ENCODE assay signal across 23 mouse cellular contexts in genomic region chr7:80241661-80242060, GRCm38 (mm10). TPM values are rescaled to one million over a fixed set of nuclear protein-coding genes. Genes with fewer than 3 reads are reported as not detected.
DNase-seq lines count a peak whose midpoint lies in the region; ATAC-seq and TF ChIP-seq lines count a peak whose summit lies in the region.
"Had no signal": no experiment of that assay in that cellular context is flagged by ENCODE, and none has a peak within 500 bp of the region (broad histone marks: within the 10 kb centered on the region; RNA-seq: fewer than 3 reads in every experiment).

No protein-coding gene starts in this region.

- no peak for TF ChIP-seq EP300 in liver, postnatal 0 days (IDR thresholded peaks at IDR 0.05; ENCODE audit: low read depth)

- no peak overlapping the region for H3K4me2 ChIP-seq in liver, postnatal 0 days (ENCODE audit: low read depth, low read length)
- H3K4me2 ChIP-seq in lung, embryonic 16.5 days (ENCODE audit: low read depth, low read length), result no peak overlapping the region
- no peak overlapping the region for H3K4me2 ChIP-seq in intestine, embryonic 16.5 days (ENCODE audit: low read depth, low read length)
- no peak overlapping the region for H3K4me2 ChIP-seq in intestine, postnatal 0 days (replicated peaks; ENCODE audit: low read depth)
- H3K4me2 ChIP-seq: forebrain, embryonic 13.5 days; heart, embryonic 11.5 days; hindbrain, embryonic 12.5 days; hindbrain, embryonic 15.5 days had no signal

- peaks cover 11% of the 10 kb centered on the region; the same call in 1 of the 2 replicates for H3K36me3 ChIP-seq in liver, adult 2 months (ENCODE audit: control insufficient read depth, insufficient read depth, low read length)
- peaks cover 15% of the 10 kb centered on the region for H3K36me3 ChIP-seq in liver, postnatal 0 days (replicated peaks; ENCODE audit: insufficient read depth, low read length)
- peaks cover 9% of the 10 kb centered on the region; the same call in 1 of the 2 replicates for H3K36me3 ChIP-seq in lung, embryonic 16.5 days (ENCODE audit: control insufficient read depth, insufficient read depth, low read length)
- H3K36me3 ChIP-seq in intestine, embryonic 16.5 days (ENCODE audit: control insufficient read depth, insufficient read depth, low read length), result peaks cover 12% of the 10 kb centered on the region
- peaks cover 27% of the 10 kb centered on the region for H3K36me3 ChIP-seq in intestine, postnatal 0 days (ENCODE audit: control insufficient read depth, insufficient read depth)

- H3K27ac ChIP-seq in liver, adult 2 months (replicated peaks; ENCODE audit: insufficient read depth, low read depth, low read length), result peak overlapping the region; percentile 72
- no peak overlapping the region for H3K27ac ChIP-seq in liver, postnatal 0 days (ENCODE audit: low read depth)
- H3K27ac ChIP-seq in lung, embryonic 16.5 days (ENCODE audit: low read length), result peak overlapping the region; percentile 45
- H3K27ac ChIP-seq in intestine, embryonic 16.5 days (ENCODE audit: low read length), result peak overlapping the region; percentile 52; the same call in 1 of the 2 replicates
- 0 out of 2 replicates have a peak overlapping the region, but pooled peaks have one; percentile 42 for H3K27ac ChIP-seq in intestine, postnatal 0 days (ENCODE audit: low read depth, low read length)
- H3K27ac ChIP-seq: forebrain, embryonic 10.5 days; forebrain, embryonic 13.5 days; hindbrain, embryonic 12.5 days; hindbrain, embryonic 15.5 days had no signal

- ATAC-seq in liver, postnatal 0 days, result no peak
- ATAC-seq in lung, embryonic 16.5 days (ENCODE audit: low read depth), result no peak
- ATAC-seq in intestine, embryonic 16.5 days, result no peak
- ATAC-seq in intestine, postnatal 0 days, result no peak
- ATAC-seq: CD4-positive, CD25-positive, alpha-beta regulatory T cell, adult 4 months; forebrain, embryonic 13.5 days; forebrain, embryonic 16.5 days had no signal

- TF ChIP-seq POLR2A in liver, adult 2 months (IDR thresholded peaks at IDR 0.05; ENCODE audit: extremely low read depth, insufficient read depth, low read length), result no peak

- DNase-seq in liver, adult 2 months (ENCODE audit: extremely low read depth, low read depth, low spot score), result peak; percentile 91
- DNase-seq in liver, postnatal 0 days, result no peak
- no peak for DNase-seq in lung, postnatal 4 days
- DNase-seq in kidney, postnatal 25 days, result no peak
- DNase-seq: adrenal gland, postnatal 10 days; adrenal gland, postnatal 36 days; cerebellum, adult 18-20 months; cerebellum, adult 9-10 months; cerebellum, postnatal 14 days; gastrocnemius, postnatal 10 days; heart, adult 11 months had no signal

- H3K27me3 ChIP-seq in liver, adult 2 months (ENCODE audit: control insufficient read depth, insufficient read depth, low read length), result no peaks in the 10 kb centered on the region
- no peaks in the 10 kb centered on the region for H3K27me3 ChIP-seq in liver, postnatal 0 days (ENCODE audit: insufficient read depth, low read length)
- H3K27me3 ChIP-seq in lung, embryonic 16.5 days (ENCODE audit: control insufficient read depth, insufficient read depth, low read depth, low read length), result no peaks in the 10 kb centered on the region
- H3K27me3 ChIP-seq in intestine, embryonic 16.5 days (replicated peaks; ENCODE audit: control insufficient read depth, insufficient read depth, low read length), result no peaks in the 10 kb centered on the region
- H3K27me3 ChIP-seq in intestine, postnatal 0 days (replicated peaks; ENCODE audit: control insufficient read depth, insufficient read depth, low read length), result no peaks in the 10 kb centered on the region
- H3K27me3 ChIP-seq: forebrain, embryonic 13.5 days; hindbrain, embryonic 12.5 days; hindbrain, embryonic 15.5 days had no signal

- peaks cover 19% of the 10 kb centered on the region for H3K4me1 ChIP-seq in liver, adult 2 months (ENCODE audit: control insufficient read depth, insufficient read depth, low read length)
- peaks cover 7% of the 10 kb centered on the region; the same call in 1 of the 2 replicates for H3K4me1 ChIP-seq in liver, postnatal 0 days (ENCODE audit: insufficient read depth)
- 0 out of 2 replicates have a peak, but pooled peaks cover 2% of the 10 kb centered on the region for H3K4me1 ChIP-seq in lung, embryonic 16.5 days (replicated peaks; ENCODE audit: control insufficient read depth, insufficient read depth, low read length)
- no peaks in the 10 kb centered on the region for H3K4me1 ChIP-seq in intestine, embryonic 16.5 days (ENCODE audit: control insufficient read depth, insufficient read depth, low read length)
- H3K4me1 ChIP-seq in intestine, postnatal 0 days (replicated peaks; ENCODE audit: control insufficient read depth, insufficient read depth, low read length), result no peaks in the 10 kb centered on the region
- H3K4me1 ChIP-seq: forebrain, embryonic 13.5 days; hindbrain, embryonic 12.5 days had no signal

- no peak overlapping the region for H3K4me3 ChIP-seq in liver, adult 2 months (ENCODE audit: insufficient read depth, low read depth, low read length)
- no peak overlapping the region for H3K4me3 ChIP-seq in liver, postnatal 0 days (ENCODE audit: low read depth, low read length)
- no peak overlapping the region for H3K4me3 ChIP-seq in lung, embryonic 16.5 days (ENCODE audit: low read length)
- no peak overlapping the region for H3K4me3 ChIP-seq in intestine, embryonic 16.5 days (ENCODE audit: low read length)
- H3K4me3 ChIP-seq in intestine, postnatal 0 days (ENCODE audit: low read depth, low read length), result no peak overlapping the region
- H3K4me3 ChIP-seq: forebrain, embryonic 10.5 days; forebrain, embryonic 13.5 days; hindbrain, embryonic 12.5 days; hindbrain, embryonic 15.5 days had no signal

- no peaks in the 10 kb centered on the region for H3K9me3 ChIP-seq in liver, postnatal 0 days (ENCODE audit: low read length)
- H3K9me3 ChIP-seq in lung, embryonic 16.5 days (ENCODE audit: control insufficient read depth, low read length), result no peaks in the 10 kb centered on the region
- no peaks in the 10 kb centered on the region for H3K9me3 ChIP-seq in intestine, embryonic 16.5 days (ENCODE audit: control insufficient read depth, low read length)
- H3K9me3 ChIP-seq in intestine, postnatal 0 days (ENCODE audit: control insufficient read depth), result no peaks in the 10 kb centered on the region
- H3K9me3 ChIP-seq: forebrain, embryonic 10.5 days; forebrain, embryonic 13.5 days; hindbrain, embryonic 12.5 days; hindbrain, embryonic 15.5 days had no signal

- H3K79me2 ChIP-seq in liver, adult 2 months (ENCODE audit: control insufficient read depth, insufficient read depth, low read length), result no peaks in the 10 kb centered on the region

- no peak overlapping the region for H3K9ac ChIP-seq in liver, adult 2 months (ENCODE audit: low read depth, low read length)
- H3K9ac ChIP-seq in liver, postnatal 0 days (replicated peaks), result no peak overlapping the region
- H3K9ac ChIP-seq in lung, embryonic 16.5 days (ENCODE audit: low read length), result no peak overlapping the region
- H3K9ac ChIP-seq in intestine, embryonic 16.5 days (ENCODE audit: low read depth, low read length), result no peak overlapping the region
- H3K9ac ChIP-seq in intestine, postnatal 0 days (ENCODE audit: low read depth, low read length), result peak overlapping the region; percentile 7; the same call in 1 of the 2 replicates
- H3K9ac ChIP-seq: forebrain, embryonic 13.5 days; hindbrain, embryonic 12.5 days; hindbrain, embryonic 15.5 days had no signal

- 14% methylated on average over 4 of the region's 4 CpGs for WGBS in liver, adult 2 months
- 72% methylated on average over 4 of the region's 4 CpGs for WGBS in liver, postnatal 0 days (ENCODE audit: insufficient replicate concordance)
- WGBS in lung, embryonic 16.5 days, result 39% methylated on average over 4 of the region's 4 CpGs
- 63% methylated on average over 4 of the region's 4 CpGs for WGBS in intestine, embryonic 16.5 days
- 59% methylated on average over 4 of the region's 4 CpGs for WGBS in intestine, postnatal 0 days

- no peak for TF ChIP-seq CTCF in liver, adult 2 months (IDR thresholded peaks at IDR 0.05; ENCODE audit: low read depth, low read length)
- no peak for TF ChIP-seq CTCF in liver, postnatal 0 days (IDR thresholded peaks at IDR 0.05; ENCODE audit: low read depth)
- TF ChIP-seq CTCF in intestine, postnatal 0 days (IDR thresholded peaks at IDR 0.05; ENCODE audit: low read depth), result no peak

RNA-seq across cellular contexts. Expression of gene Ttll13, which starts 4.5 kb away (rescaled TPM):
- total RNA-seq in liver, adult 2 months (2014; rRNA removed), result 0.40 and 0.46 TPM in 2 replicates
- 0.57 and 0.95 TPM in 2 replicates for polyA plus RNA-seq in liver, adult 2 months (2012; rRNA removed)
- polyA plus RNA-seq in liver, postnatal 0 days (2015; fragmentation: Nextera tagmentation; extraction: Ambion mirVana), result 0.43 TPM in 2 replicates
- polyA plus RNA-seq in lung, embryonic 16.5 days (2015; fragmentation: Nextera tagmentation; extraction: Ambion mirVana), result 1.1 and 2.2 TPM in 2 replicates
- polyA plus RNA-seq in intestine, embryonic 16.5 days (2015; fragmentation: Nextera tagmentation; extraction: Ambion mirVana), result 0.56 and 0.69 TPM in 2 replicates
- 0.77 and 1.3 TPM in 2 replicates for polyA plus RNA-seq in intestine, postnatal 0 days (2015; fragmentation: Nextera tagmentation; extraction: Ambion mirVana)
- total RNA-seq: hematopoietic stem cell, adult 5-6 weeks had no signal
- polyA plus RNA-seq: C2C12 had no signal

RNA-seq across cellular contexts. Expression of gene Gdpgp1, which starts 9.0 kb away (rescaled TPM):
- 1.2 and 1.9 TPM in 2 replicates for total RNA-seq in liver, adult 2 months (2014; rRNA removed)
- 2.1 and 2.2 TPM in 2 replicates for polyA plus RNA-seq in liver, adult 2 months (2012; rRNA removed)
- 1.5 and 1.6 TPM in 2 replicates for polyA plus RNA-seq in liver, postnatal 0 days (2015; fragmentation: Nextera tagmentation; extraction: Ambion mirVana)
- 3.5 and 3.9 TPM in 2 replicates for polyA plus RNA-seq in lung, embryonic 16.5 days (2015; fragmentation: Nextera tagmentation; extraction: Ambion mirVana)
- 7.6 and 8.1 TPM in 2 replicates for polyA plus RNA-seq in intestine, embryonic 16.5 days (2015; fragmentation: Nextera tagmentation; extraction: Ambion mirVana)
- 6.5 and 7.4 TPM in 2 replicates for polyA plus RNA-seq in intestine, postnatal 0 days (2015; fragmentation: Nextera tagmentation; extraction: Ambion mirVana)

RNA-seq across cellular contexts. Expression of gene Cib1, which starts 9.0 kb away (rescaled TPM):
- total RNA-seq in liver, adult 2 months (2014; rRNA removed), result 51.7 and 62.5 TPM in 2 replicates
- 108 and 114 TPM in 2 replicates for polyA plus RNA-seq in liver, adult 2 months (2012; rRNA removed)
- polyA plus RNA-seq in liver, postnatal 0 days (2015; fragmentation: Nextera tagmentation; extraction: Ambion mirVana), result 79.4 and 89.2 TPM in 2 replicates
- 88.4 and 96.0 TPM in 2 replicates for polyA plus RNA-seq in lung, embryonic 16.5 days (2015; fragmentation: Nextera tagmentation; extraction: Ambion mirVana)
- 285 and 306 TPM in 2 replicates for polyA plus RNA-seq in intestine, embryonic 16.5 days (2015; fragmentation: Nextera tagmentation; extraction: Ambion mirVana)
- polyA plus RNA-seq in intestine, postnatal 0 days (2015; fragmentation: Nextera tagmentation; extraction: Ambion mirVana), result 526 and 531 TPM in 2 replicates

RNA-seq across cellular contexts. Expression of gene Ngrn, which starts 19.4 kb away (rescaled TPM):
- 25.2 and 29.7 TPM in 2 replicates for total RNA-seq in liver, adult 2 months (2014; rRNA removed)
- 15.5 and 16.8 TPM in 2 replicates for polyA plus RNA-seq in liver, adult 2 months (2012; rRNA removed)
- polyA plus RNA-seq in liver, postnatal 0 days (2015; fragmentation: Nextera tagmentation; extraction: Ambion mirVana), result 20.9 and 23.1 TPM in 2 replicates
- 46.2 and 47.4 TPM in 2 replicates for polyA plus RNA-seq in lung, embryonic 16.5 days (2015; fragmentation: Nextera tagmentation; extraction: Ambion mirVana)
- 52.0 and 57.8 TPM in 2 replicates for polyA plus RNA-seq in intestine, embryonic 16.5 days (2015; fragmentation: Nextera tagmentation; extraction: Ambion mirVana)
- 28.2 and 30.2 TPM in 2 replicates for polyA plus RNA-seq in intestine, postnatal 0 days (2015; fragmentation: Nextera tagmentation; extraction: Ambion mirVana)

RNA-seq across cellular contexts. Expression of gene Vps33b, which starts 27.8 kb away (rescaled TPM):
- 5.7 and 9.1 TPM in 2 replicates for total RNA-seq in liver, adult 2 months (2014; rRNA removed)
- polyA plus RNA-seq in liver, adult 2 months (2012; rRNA removed), result 4.8 and 6.1 TPM in 2 replicates
- polyA plus RNA-seq in liver, postnatal 0 days (2015; fragmentation: Nextera tagmentation; extraction: Ambion mirVana), result 2.5 and 2.9 TPM in 2 replicates
- 9.7 and 10.7 TPM in 2 replicates for polyA plus RNA-seq in lung, embryonic 16.5 days (2015; fragmentation: Nextera tagmentation; extraction: Ambion mirVana)
- 15.9 and 16.1 TPM in 2 replicates for polyA plus RNA-seq in intestine, embryonic 16.5 days (2015; fragmentation: Nextera tagmentation; extraction: Ambion mirVana)
- polyA plus RNA-seq in intestine, postnatal 0 days (2015; fragmentation: Nextera tagmentation; extraction: Ambion mirVana), result 11.7 and 12.9 TPM in 2 replicates
